8 mouse cellular contexts compared by ENCODE assay signal in the genomic region with DNA sequence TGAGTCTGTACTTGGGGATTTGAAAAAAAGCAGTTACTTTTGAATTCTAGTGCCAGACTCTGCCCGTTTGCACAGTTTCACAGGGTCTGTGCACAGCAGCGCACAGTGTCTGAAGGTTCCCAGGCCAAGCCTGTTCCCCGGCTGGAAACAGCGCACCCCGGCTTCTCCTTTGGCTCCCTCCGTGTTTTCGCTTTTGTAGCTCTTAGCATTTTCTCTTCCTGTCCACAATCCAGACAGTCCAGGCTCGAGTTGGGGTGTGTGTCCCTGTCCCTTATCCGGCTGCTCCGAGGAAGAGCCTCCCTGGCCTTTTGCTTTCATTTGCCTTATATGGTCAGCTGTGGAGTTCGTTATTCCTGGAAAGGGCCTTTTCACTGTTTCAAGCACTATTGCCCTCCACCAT.
DNase-seq lines count a peak whose midpoint lies in the region; ATAC-seq lines count a peak whose summit lies in the region.

No protein-coding gene starts in this region.

- peak; percentile 9; the same call in 1 of the 2 replicates for ATAC-seq in common myeloid progenitor, adult 5-6 weeks (replicated peaks; ENCODE audit: low read depth, poor library complexity, severe bottlenecking)
- ATAC-seq in heart, embryonic 12.5 days (ENCODE audit: insufficient number of reproducible peaks, low FRiP score): peak; percentile 66; the same call in 1 of the 2 replicates
- 0 out of 2 replicates have a peak, but pooled peaks have one; percentile 2 for ATAC-seq in megakaryocyte, adult 5-6 weeks (ENCODE audit: poor library complexity, severe bottlenecking)

- H3K4me3 ChIP-seq in heart, embryonic 12.5 days: peak overlapping the region; percentile 41

- H3K9me3 ChIP-seq in heart, embryonic 12.5 days (replicated peaks): no peaks in the 10 kb centered on the region

- H3K9ac ChIP-seq in heart, embryonic 12.5 days: peak overlapping the region; percentile 73

- H3K27ac ChIP-seq in heart, embryonic 12.5 days (ENCODE audit: poor library complexity, severe bottlenecking): peak overlapping the region; percentile 90

- DNase-seq in adrenal gland, adult 2 months: peak; percentile 71
- peak; percentile 59 to 75 for DNase-seq in kidney, postnatal 4 days
- no peak for DNase-seq in left cerebral cortex, postnatal 25 days (ENCODE audit: low spot score in 2 of 2)
- no peak for DNase-seq in left cerebral cortex, adult 11 months (ENCODE audit: low spot score)
- no peak for DNase-seq in layer of hippocampus, postnatal 10 days (ENCODE audit: low spot score in 2 of 2)

- no peaks in the 10 kb centered on the region for H3K36me3 ChIP-seq in heart, embryonic 12.5 days

- intact Hi-C loops in left cerebral cortex, postnatal 25 days (cut with DNase I): no loop called here

- H3K27me3 ChIP-seq in heart, embryonic 12.5 days (replicated peaks): no peaks in the 10 kb centered on the region

- H3K4me1 ChIP-seq in heart, embryonic 12.5 days (replicated peaks): peaks cover 56% of the 10 kb centered on the region

- peak overlapping the region; percentile 69 for H3K4me2 ChIP-seq in heart, embryonic 12.5 days

- 12% methylated on average over 11 of the region's 11 CpGs for WGBS in heart, embryonic 12.5 days

Comparison
In these comparisons a context has a peak if more than half of its experiments do, and no peak if none do; other contexts are left out.
1. DNase-seq: peak in adrenal gland, adult 2 months (single experiment) and kidney, postnatal 4 days (2 of 2); none in left cerebral cortex, postnatal 25 days (0 of 2), left cerebral cortex, adult 11 months (single experiment) and layer of hippocampus, postnatal 10 days (0 of 2).
2. ATAC-seq: peak in every context shown above with its lines; median percentile 66 in heart, embryonic 12.5 days; 9 in common myeloid progenitor, adult 5-6 weeks; 2 in megakaryocyte, adult 5-6 weeks.